Mouse (Mus musculus) lung, postnatal 0 days (tissue): ENCODE measurements around the gene D10Jhu81e.

ENCODE experiments used
- CTCF ChIP-seq: IDR thresholded peaks from 2 replicates; pipeline ENCODE4 v1.5.1; 2016; ENCODE audit warnings: antibody characterized with exemption, mild to moderate bottlenecking
- EP300 ChIP-seq: IDR thresholded peaks from 2 replicates; pipeline ENCODE4 v1.6.1; 2016; ENCODE audit warnings: antibody characterized with exemption, mild to moderate bottlenecking, control low read depth

- TF ChIP-seq CTCF (no peak), EP300 (no peak)
Observed at GRCm38 (mm10) chr10:78192933-78193332, 23.4 kb upstream of the D10Jhu81e start.
